Mouse (Mus musculus) brain, embryonic 14.5 days (tissue): Measurements from ENCODE around the gene Vsx1.

ENCODE experiments used
- CTCF ChIP-seq: fragments of 200-500 bp; IDR thresholded peaks from 2 replicates; pipeline ENCODE4 v1.5.1; 2012; ENCODE audit warnings: inconsistent platforms, mild to moderate bottlenecking, moderate library complexity, borderline replicate concordance; ENCODE audit not compliant: insufficient read depth, insufficient read length; ENCODE audit errors: extremely low read depth
- POLR2A ChIP-seq: fragments of 200-500 bp; IDR thresholded peaks from 2 replicates; pipeline ENCODE4 v1.6.1; 2012; ENCODE audit warnings: mild to moderate bottlenecking, inconsistent platforms, borderline replicate concordance; ENCODE audit not compliant: poor library complexity, insufficient read depth, insufficient read length, severe bottlenecking; ENCODE audit errors: extremely low read depth

DNA sequence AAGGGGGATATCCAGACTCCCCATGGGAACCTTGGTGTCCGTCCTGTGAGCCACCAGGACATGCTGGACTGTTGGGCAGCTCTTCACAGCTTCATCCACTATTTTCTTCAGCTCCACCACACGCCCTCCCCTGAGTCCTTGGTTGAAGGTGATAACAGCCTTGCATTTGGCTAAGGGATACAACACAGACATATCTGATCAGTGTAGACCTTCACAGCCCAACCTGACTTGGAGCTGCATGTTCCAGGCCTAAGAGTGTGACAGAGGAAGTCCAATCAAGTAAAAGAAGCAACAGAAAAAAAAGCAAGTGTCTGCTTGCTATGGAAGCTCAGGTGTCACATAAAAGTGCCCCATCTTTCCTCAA lies 50.8 kb downstream of the Vsx1 start:
- TF ChIP-seq CTCF (no peak), POLR2A (no peak)
